Mouse (Mus musculus) embryonic fibroblast, embryonic 13.5 days (primary cell): ENCODE results near the gene Parp14. TPM values are rescaled to one million over a fixed set of nuclear protein-coding genes. Genes with fewer than 3 reads are reported as not detected.
A peak's percentile ranks its signal among the peaks of the same experiment; 100 is the strongest.

Experiments used
- H3K27ac ChIP-seq: 2 replicates; pipeline ENCODE4 v1.5.1; 2012; ENCODE audit warnings: low read length, control low read depth, inconsistent platforms; ENCODE audit not compliant: insufficient read depth
- H3K4me1 ChIP-seq: 2 replicates; pipeline ENCODE4 v1.6.1; 2011; ENCODE audit warnings: low read length; ENCODE audit not compliant: control insufficient read depth, insufficient read depth
- H3K4me3 ChIP-seq: 2 replicates; pipeline ENCODE4 v1.5.1; 2011; ENCODE audit warnings: mild to moderate bottlenecking, control low read depth, low read length; ENCODE audit not compliant: insufficient read depth
- CTCF ChIP-seq: IDR thresholded peaks from 2 replicates; pipeline ENCODE4 v1.5.1; 2011; ENCODE audit warnings: mild to moderate bottlenecking, control low read depth, low read length, moderate library complexity, borderline replicate concordance; ENCODE audit not compliant: insufficient read depth
- POLR2A ChIP-seq: IDR thresholded peaks from 2 replicates; pipeline ENCODE4 v1.6.1; 2011; ENCODE audit warnings: low read depth, mild to moderate bottlenecking, control low read depth, low read length, moderate library complexity
- polyA plus RNA-seq: library from polyadenylated mRNA; stranded (reverse); fragments of >200 nt; gene quantifications from 2 replicates; pipeline ENCODE4 v1.2.4, GENCODE M21; 2011; ENCODE audit warnings: low read depth; ENCODE audit not compliant: missing spikeins, insufficient read length

The Parp14 gene
- 6.0 and 7.4 TPM in 2 replicates for polyA plus RNA-seq

DNA sequence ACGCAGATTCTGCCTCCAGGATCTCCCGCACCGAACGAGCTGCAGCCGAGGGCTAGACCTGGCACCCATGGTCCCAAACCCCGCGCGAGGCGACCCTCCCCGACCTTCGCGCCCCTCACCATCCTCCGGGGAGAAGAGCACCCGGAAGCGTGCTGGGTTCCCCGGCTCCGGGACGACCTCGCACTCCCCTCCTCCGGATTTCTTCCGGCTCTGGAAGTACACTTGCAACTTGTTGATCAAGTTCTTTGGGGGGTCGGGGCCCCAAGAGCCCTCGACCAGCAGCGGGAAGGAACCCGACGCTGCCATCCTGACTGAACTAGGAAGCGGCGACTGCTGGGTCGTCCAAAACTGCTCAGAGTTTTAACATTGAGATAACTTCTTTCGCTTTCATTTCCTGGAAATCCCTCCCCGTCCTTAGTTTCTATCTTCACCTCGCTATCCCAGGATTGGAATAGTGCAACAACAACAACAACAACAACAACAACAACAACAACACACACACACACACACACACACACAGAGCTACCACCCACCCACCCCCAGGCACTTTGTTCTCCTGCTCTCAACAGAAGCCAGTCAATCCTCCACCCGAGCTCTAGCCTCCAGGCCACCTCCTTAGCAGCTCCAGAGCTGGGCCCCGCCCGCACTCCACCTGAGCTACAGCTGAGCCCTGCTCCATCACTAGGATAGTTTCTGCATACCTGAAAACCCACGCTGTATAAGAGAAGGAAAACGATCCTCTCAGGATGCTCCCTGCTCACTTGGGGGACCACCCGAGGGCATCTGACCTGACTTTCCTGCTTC is at the start of gene Parp14:
Gene Parp14, minus strand, starts transcription at position 497 of the 804 bp plus-strand sequence.
- Histone ChIP-seq H3K27ac (no peak within 1 kb of the TSS), H3K4me1 (no peaks in the 10 kb centered on the region), H3K4me3 (peak within 1 kb of the TSS; percentile 74)
- TF ChIP-seq CTCF: no peak
- peak; percentile 39 for TF ChIP-seq POLR2A

DNA sequence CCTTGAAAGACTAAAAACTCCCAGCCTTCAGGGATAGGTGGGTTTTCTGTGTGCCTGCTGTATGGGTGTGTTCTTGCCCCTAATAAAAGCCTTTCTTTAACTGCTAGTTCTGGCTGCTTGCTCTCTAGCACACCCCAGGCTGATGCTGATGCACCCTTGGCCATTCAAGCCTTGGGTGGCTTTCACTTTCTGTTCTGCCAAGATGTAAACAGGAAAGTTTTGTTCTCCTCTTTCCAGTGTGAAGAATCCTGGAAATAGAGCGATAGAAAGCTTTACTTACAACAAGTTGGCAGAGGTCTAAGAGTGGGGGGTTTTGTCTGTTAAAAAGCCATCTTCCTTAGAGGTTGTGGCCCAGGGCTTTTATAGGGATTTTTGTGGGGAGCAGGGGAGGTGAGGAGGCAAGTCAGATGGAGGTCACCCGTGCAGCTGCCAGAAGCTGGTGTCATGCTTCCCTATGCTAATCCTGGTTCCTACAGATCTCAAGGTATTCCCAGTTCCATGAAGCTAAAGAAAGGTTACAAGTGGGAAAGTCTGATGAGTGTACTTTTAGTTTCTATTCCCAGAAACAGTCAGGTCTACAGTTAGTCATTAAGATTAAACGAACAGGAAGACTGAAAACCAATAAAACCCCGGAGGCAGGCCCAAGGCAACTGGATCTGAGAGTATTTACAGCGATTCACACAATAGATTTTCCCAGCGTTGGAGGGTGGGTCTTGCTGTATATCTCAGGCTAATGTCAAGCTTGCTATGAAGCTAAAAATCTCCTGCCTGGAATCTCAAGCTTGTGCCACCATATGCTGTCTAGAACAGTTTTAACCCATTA is 47.6 kb upstream of the Parp14 start:
- no peaks in the 10 kb centered on the region for H3K4me1 ChIP-seq
- TF ChIP-seq POLR2A (no peak), CTCF (no peak)
- H3K27ac ChIP-seq: no peak overlapping the region
- H3K4me3 ChIP-seq: no peak overlapping the region

DNA sequence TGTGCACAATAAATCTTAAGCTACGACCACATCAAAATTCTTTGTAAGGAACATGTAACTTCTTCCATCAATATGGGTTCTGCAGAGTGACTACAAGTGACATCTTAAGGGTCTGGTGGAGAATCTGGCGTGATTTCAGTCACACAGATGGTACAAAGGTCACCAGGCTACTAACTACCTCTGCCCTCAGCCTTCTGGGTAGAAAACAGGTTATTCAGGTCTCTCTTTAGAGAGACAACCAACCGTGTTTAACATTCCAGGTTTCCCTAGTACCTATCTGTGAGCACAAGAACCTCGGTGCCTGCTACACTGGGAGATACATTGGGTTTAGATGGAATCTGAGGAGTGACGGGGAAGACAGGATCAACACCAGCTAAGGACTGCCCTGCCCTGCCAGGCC is 43.0 kb upstream of the Parp14 start:
- no peak for TF ChIP-seq CTCF
- TF ChIP-seq POLR2A: no peak
- H3K4me3 ChIP-seq: no peak overlapping the region
- H3K4me1 ChIP-seq: no peaks in the 10 kb centered on the region
- no peak overlapping the region for H3K27ac ChIP-seq

DNA sequence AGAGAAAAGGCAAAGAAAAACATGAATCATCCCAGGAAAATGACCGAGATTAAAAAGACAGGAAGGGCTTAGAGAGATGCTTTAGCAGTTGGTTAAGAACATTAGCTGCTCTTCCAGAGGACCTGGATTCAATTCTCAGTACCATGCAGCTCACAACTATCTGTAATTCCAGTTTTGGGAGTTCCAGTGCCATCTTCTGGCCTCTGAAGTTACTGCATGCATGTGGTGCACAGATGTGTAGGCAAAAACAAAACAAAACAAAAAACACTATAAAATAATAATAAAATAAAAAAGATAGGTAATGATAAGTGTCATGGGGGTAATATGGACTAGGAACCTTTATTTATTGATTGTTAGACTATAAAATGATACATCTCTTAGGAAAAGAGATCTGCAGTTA is 42.2 kb upstream of the Parp14 start:
- no peak overlapping the region for H3K4me3 ChIP-seq
- TF ChIP-seq CTCF (no peak), POLR2A (no peak)
- no peaks in the 10 kb centered on the region for H3K4me1 ChIP-seq
- H3K27ac ChIP-seq: no peak overlapping the region

DNA sequence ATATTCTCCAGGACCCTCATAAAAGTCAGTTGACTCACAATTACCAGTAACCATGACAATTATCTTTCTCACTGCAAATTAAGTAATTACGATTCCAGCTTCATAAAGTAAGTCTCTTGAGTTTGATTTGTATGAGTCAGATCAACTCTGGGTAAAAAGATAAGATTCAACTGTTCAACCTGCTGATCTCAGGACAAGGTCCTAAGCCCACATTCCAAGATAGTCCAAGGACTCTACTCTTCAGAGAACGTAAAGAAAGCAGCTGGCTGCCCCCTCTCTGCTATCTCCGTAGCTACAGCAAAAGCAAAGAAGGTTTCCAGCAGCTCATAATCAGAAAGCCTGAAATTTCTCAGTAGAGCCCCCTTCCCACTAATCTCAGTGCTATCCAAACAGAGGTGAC is 40.1 kb upstream of the Parp14 start:
- TF ChIP-seq POLR2A (no peak), CTCF (no peak)
- Histone ChIP-seq H3K4me1 (no peaks in the 10 kb centered on the region), H3K27ac (no peak overlapping the region), H3K4me3 (no peak overlapping the region)

DNA sequence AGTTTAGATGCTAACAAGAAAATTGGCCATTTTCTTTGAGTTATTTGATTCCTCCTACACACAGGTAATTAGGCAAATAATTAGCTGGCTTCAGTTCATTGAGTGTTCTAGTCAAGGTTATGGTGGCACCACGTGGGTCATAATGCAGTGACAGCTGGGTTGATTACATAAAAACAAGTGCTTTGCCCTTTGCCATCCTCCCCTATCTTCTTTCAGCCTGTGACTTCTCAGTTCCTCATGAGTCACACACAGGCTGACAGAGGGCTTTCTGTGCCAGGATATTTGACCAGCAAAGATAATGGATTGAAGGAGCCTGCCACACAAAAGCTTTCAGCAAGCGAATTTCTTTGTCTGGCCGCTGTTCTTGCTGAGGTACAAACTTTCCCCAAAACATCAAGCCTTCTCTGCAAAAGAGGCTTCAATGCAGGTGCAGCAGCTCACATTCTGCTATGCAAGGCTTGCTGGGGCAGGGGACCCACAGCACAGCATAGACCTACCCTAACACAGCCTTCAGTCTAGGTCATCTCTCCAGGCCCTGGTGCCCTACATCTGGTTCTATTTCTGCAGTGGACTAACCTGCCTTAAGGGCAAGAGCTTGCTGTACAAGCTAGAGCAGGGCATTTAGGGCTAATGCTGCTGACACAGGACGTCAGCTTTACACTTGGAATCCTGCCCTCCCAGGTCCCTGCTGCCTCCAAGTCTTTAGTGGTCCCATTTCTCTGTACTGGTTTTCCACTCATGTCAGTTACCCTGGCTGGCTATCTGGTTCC is 36.3 kb upstream of the Parp14 start:
- no peak overlapping the region for H3K27ac ChIP-seq
- no peak for TF ChIP-seq CTCF
- TF ChIP-seq POLR2A: no peak
- H3K4me3 ChIP-seq: no peak overlapping the region
- H3K4me1 ChIP-seq: no peaks in the 10 kb centered on the region

DNA sequence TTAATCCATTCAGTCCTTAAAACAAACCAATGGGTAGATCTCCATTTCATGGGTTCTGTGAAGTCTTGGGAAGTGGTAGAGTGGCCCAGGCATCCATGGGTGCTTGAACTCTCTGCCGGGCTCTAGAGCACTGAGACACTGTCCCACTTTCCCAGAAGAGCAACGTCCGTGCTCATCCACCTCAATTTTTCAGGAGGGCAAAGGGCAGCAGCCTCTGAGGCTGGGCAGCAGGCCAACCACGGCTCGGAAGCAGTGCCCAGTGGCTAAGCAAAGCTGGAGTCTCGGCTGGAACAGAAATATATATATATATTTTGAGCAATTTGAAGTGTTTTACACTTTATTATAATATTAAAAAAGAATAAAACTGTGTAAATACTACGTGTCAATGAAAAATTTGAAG is 35.5 kb upstream of the Parp14 start:
- no peak overlapping the region for H3K27ac ChIP-seq
- H3K4me3 ChIP-seq: no peak overlapping the region
- H3K4me1 ChIP-seq: no peaks in the 10 kb centered on the region
- TF ChIP-seq POLR2A (no peak), CTCF (no peak)

DNA sequence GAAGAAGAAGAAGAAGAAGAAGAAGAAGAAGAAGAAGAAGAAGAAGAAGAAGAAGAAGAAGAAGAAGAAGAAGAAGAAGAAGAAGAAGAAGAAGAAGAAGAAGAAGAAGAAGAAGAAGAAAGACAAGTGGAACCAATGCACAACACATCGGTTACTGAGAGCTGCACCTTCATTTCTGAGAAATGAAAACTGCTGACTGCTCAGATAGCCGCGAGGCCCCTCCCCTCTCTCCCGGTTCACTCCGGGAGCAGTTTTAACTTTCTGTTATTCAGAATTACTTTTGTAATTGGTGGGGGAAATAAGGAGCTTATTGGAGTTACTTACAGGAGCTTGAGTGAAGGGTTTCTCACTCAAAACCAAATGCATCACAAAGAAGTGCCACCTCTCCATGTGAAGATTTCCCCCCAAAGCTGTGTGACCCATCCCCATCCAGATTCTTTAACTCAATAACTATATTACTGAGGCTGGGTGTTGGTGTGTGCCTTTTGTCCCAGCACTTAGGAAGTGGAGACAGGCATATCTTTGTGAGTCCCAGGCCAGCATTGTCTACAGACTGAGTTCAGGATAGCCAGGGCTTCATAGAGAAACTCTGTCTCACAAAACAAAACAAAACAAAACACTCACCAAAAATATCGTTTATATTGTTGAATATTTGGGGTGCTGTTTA is 34.6 kb upstream of the Parp14 start:
- TF ChIP-seq POLR2A (no peak), CTCF (no peak)
- no peak overlapping the region for H3K4me3 ChIP-seq
- no peak overlapping the region for H3K27ac ChIP-seq
- no peaks in the 10 kb centered on the region for H3K4me1 ChIP-seq

DNA sequence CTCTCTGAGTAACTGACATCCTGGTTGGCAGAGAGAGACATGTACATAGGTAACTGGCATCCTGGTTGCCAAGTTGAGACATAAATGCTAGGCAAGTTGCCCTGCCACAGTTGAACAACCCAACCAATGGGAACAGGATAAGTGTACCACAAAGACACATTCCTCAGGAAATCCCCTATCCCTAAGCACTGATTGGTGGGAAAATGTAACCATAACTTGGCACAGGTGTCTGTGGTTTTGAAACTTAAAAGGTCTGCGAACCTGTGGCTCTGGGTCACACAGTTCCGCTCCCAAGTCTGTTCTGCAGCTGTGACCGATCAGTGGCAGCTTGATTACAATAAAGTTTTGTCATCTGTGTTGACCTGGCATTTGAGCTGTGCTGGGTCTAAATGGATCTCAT is 34.0 kb upstream of the Parp14 start:
- Histone ChIP-seq H3K4me1 (no peaks in the 10 kb centered on the region), H3K27ac (no peak overlapping the region), H3K4me3 (no peak overlapping the region)
- TF ChIP-seq CTCF: no peak
- no peak for TF ChIP-seq POLR2A
